Mouse (Mus musculus): ENCODE data around the gene Cdh18.
"Not testable (repeated sequence)": the region's sequence is repeated elsewhere in the genome, so short reads cannot be mapped to it uniquely, and the experiment has no call there.

Gene Cdh18

GRCm38 (mm10) chr15:22548711-22549271, at the start of gene Cdh18:
Gene Cdh18, plus strand, starts transcription at chr15:22549022.
- DNase-seq (ENCODE audit: low spot score) = no peak

- no peak for DNase-seq (ENCODE audit: low spot score)
Measured at GRCm38 (mm10) chr15:22511271-22511670, 37.6 kb upstream of the Cdh18 start.

- DNase-seq (ENCODE audit: low spot score) = no peak
Measured at GRCm38 (mm10) chr15:22535828-22536227, 13.0 kb upstream of the Cdh18 start.

GRCm38 (mm10) chr15:22577974-22578616, 29.3 kb downstream of the Cdh18 start:
- no peak for DNase-seq (ENCODE audit: low spot score)

- no peak for DNase-seq (ENCODE audit: low spot score)
Measured at GRCm38 (mm10) chr15:22578617-22578990, 29.8 kb downstream of the Cdh18 start.

- no peak for DNase-seq (ENCODE audit: low spot score)
Measured at GRCm38 (mm10) chr15:22584667-22585066, 35.8 kb downstream of the Cdh18 start.

GRCm38 (mm10) chr15:22716376-22716775, 167.6 kb downstream of the Cdh18 start:
- no peak for DNase-seq (ENCODE audit: low spot score)

GRCm38 (mm10) chr15:22717681-22718080, 168.9 kb downstream of the Cdh18 start:
- DNase-seq (ENCODE audit: low spot score) = no peak

- no peak for DNase-seq (ENCODE audit: low spot score)
Measured at GRCm38 (mm10) chr15:22726574-22726973, 177.8 kb downstream of the Cdh18 start.

- no peak for DNase-seq (ENCODE audit: low spot score)
Measured at GRCm38 (mm10) chr15:22733039-22733438, 184.2 kb downstream of the Cdh18 start.

GRCm38 (mm10) chr15:22736165-22736564, 187.3 kb downstream of the Cdh18 start:
- no peak for DNase-seq (ENCODE audit: low spot score)

GRCm38 (mm10) chr15:22761257-22761656, 212.4 kb downstream of the Cdh18 start:
- DNase-seq (ENCODE audit: low spot score) = not testable (repeated sequence)

GRCm38 (mm10) chr15:22766591-22766990, 217.8 kb downstream of the Cdh18 start:
- DNase-seq (ENCODE audit: low spot score) = not testable (repeated sequence)

- DNase-seq (ENCODE audit: low spot score) = no peak
Measured at GRCm38 (mm10) chr15:22776346-22776745, 227.5 kb downstream of the Cdh18 start.

- no peak for DNase-seq (ENCODE audit: low spot score)
Measured at GRCm38 (mm10) chr15:22789696-22790095, 240.9 kb downstream of the Cdh18 start.

GRCm38 (mm10) chr15:22791791-22792190, 243.0 kb downstream of the Cdh18 start:
- DNase-seq (ENCODE audit: low spot score) = no peak

GRCm38 (mm10) chr15:22833127-22833526, 284.3 kb downstream of the Cdh18 start:
- DNase-seq (ENCODE audit: low spot score) = no peak

- DNase-seq (ENCODE audit: low spot score) = no peak
Measured at GRCm38 (mm10) chr15:22837173-22837572, 288.4 kb downstream of the Cdh18 start.

GRCm38 (mm10) chr15:22857704-22858103, 308.9 kb downstream of the Cdh18 start:
- DNase-seq (ENCODE audit: low spot score) = no peak

GRCm38 (mm10) chr15:22870679-22871078, 321.9 kb downstream of the Cdh18 start:
- DNase-seq (ENCODE audit: low spot score) = no peak

- DNase-seq (ENCODE audit: low spot score) = peak; percentile 52
Measured at GRCm38 (mm10) chr15:22897724-22898123, 348.9 kb downstream of the Cdh18 start.

GRCm38 (mm10) chr15:22898208-22898607, 349.4 kb downstream of the Cdh18 start:
- no peak for DNase-seq (ENCODE audit: low spot score)

- peak; percentile 40 for DNase-seq (ENCODE audit: low spot score)
Measured at GRCm38 (mm10) chr15:22914444-22914843, 365.6 kb downstream of the Cdh18 start.

- no peak for DNase-seq (ENCODE audit: low spot score)
Measured at GRCm38 (mm10) chr15:22934293-22934692, 385.5 kb downstream of the Cdh18 start.

All from left cerebral cortex, adult 11 months (tissue).